Mouse (Mus musculus) limb, embryonic 13.5 days (tissue): ENCODE measurements around the gene Lsamp. TPM values are rescaled to one million over a fixed set of nuclear protein-coding genes. Genes with fewer than 3 reads are reported as not detected.

Experiments used
- ATAC-seq: fragments of 200-750 bp; cut with Nextera tagmentation; 2 replicates; pipeline ENCODE4 v1.8.0; 2017; ENCODE audit warnings: low read depth, moderate number of reproducible peaks, moderate TSS enrichment; ENCODE audit not compliant: low FRiP score
- H3K27ac ChIP-seq: fragments of 300-500 bp; sonication (generic); 2 replicates; pipeline ENCODE4 v1.5.1; 2015; ENCODE audit warnings: inconsistent platforms, mild to moderate bottlenecking, moderate library complexity
- H3K27me3 ChIP-seq: fragments of 300-500 bp; sonication (generic); 2 replicates; pipeline ENCODE4 v1.6.1; 2015; ENCODE audit warnings: mild to moderate bottlenecking, inconsistent platforms
- H3K36me3 ChIP-seq: fragments of 300-500 bp; sonication (generic); 2 replicates; pipeline ENCODE4 v1.6.1; 2015; ENCODE audit warnings: inconsistent platforms, mild to moderate bottlenecking, moderate library complexity
- H3K4me1 ChIP-seq: fragments of 300-500 bp; sonication (generic); 2 replicates; pipeline ENCODE4 v1.6.1; 2015; ENCODE audit warnings: inconsistent platforms
- H3K4me2 ChIP-seq: fragments of 300-500 bp; sonication (generic); replicated peaks from 2 replicates; pipeline ENCODE4 v1.6.1; 2015; ENCODE audit warnings: inconsistent platforms, mild to moderate bottlenecking, moderate library complexity
- H3K4me3 ChIP-seq: fragments of 300-500 bp; sonication (generic); 2 replicates; pipeline ENCODE4 v1.5.1; 2015; ENCODE audit warnings: moderate library complexity, mild to moderate bottlenecking, inconsistent platforms
- H3K9ac ChIP-seq: fragments of 300-500 bp; sonication (generic); 2 replicates; pipeline ENCODE4 v1.6.1; 2015; ENCODE audit warnings: mild to moderate bottlenecking, inconsistent platforms
- H3K9me3 ChIP-seq: fragments of 300-500 bp; sonication (generic); 2 replicates; pipeline ENCODE4 v1.6.1; 2016; ENCODE audit warnings: inconsistent platforms
- WGBS: fragments of 180-500 bp; shearing (Covaris S2); methylation state at CpG from one replicate; pipeline ENCODE4 v1.1.7; 2015; 5-methylcytosine and 5-hydroxymethylcytosine counted together
- polyA plus RNA-seq: library from polyadenylated mRNA; unstranded; fragments of >200 nt; fragmentation: Nextera tagmentation; extraction: Ambion mirVana; gene quantifications from 2 replicates; pipeline ENCODE4 v1.2.1, GENCODE M21; 2015

Lsamp gene
- polyA plus RNA-seq, 1 experiment from 2014 or later = 11.3 TPM

DNA sequence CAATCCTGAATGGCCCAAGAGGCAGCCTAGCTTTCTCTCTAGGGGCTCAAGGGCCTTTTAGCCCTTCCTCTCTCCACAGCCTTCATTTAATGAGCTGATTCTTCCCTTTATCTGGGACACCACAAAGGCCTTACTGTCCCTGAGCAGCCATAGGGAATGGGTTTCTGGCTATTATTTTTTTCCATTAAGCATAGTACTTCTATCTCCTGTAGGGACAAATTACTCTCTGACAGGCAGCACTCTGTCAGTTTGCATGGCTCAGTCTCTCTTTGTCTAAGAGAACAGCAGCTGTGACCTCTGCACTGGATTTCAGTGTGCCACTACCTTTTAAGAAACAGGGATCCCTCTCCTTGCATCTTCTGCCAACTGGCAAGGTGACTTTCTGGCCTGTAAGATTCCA, 1251.7 kb downstream of the Lsamp start:
- H3K4me1 ChIP-seq = no peaks in the 10 kb centered on the region
- H3K4me3 ChIP-seq = no peak overlapping the region
- H3K4me2 ChIP-seq = no peak overlapping the region
- no peaks in the 10 kb centered on the region for H3K36me3 ChIP-seq
- no peak for ATAC-seq
- no peak overlapping the region for H3K9ac ChIP-seq
- no peaks in the 10 kb centered on the region for H3K27me3 ChIP-seq
- H3K27ac ChIP-seq = no peak overlapping the region
- H3K9me3 ChIP-seq = no peaks in the 10 kb centered on the region

GRCm38 (mm10) chr16:41242841-41243240, 1258.7 kb downstream of the Lsamp start:
- no peak overlapping the region for H3K9ac ChIP-seq
- no peak overlapping the region for H3K4me3 ChIP-seq
- no peak overlapping the region for H3K27ac ChIP-seq
- no peaks in the 10 kb centered on the region for H3K27me3 ChIP-seq
- ATAC-seq = no peak
- no peaks in the 10 kb centered on the region for H3K36me3 ChIP-seq
- H3K9me3 ChIP-seq = no peaks in the 10 kb centered on the region
- no peak overlapping the region for H3K4me2 ChIP-seq
- no peaks in the 10 kb centered on the region for H3K4me1 ChIP-seq
- WGBS = 72% methylated on average over 4 of the region's 4 CpGs

DNA sequence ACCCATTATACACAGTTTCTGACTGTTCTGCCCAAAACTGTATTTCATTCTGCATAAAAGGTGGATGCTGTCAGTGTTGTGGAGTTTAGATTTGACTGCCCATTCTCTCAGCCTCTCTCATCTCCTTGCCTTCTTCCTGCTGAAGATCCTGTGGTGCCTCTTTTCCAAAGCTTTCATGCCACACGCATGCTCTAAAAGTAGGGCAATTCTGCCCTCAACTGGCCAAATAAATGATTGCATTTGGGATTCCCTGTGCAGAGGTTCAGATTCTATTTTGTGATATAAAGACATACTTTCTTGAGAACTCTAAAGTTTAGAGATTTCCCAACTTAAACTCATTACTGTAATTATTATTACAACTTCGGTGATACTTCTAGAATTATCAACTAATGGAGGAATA, 1260.5 kb downstream of the Lsamp start:
- H3K4me3 ChIP-seq = no peak overlapping the region
- H3K27me3 ChIP-seq = no peaks in the 10 kb centered on the region
- WGBS = 12% methylated on average over 2 of the region's 2 CpGs
- ATAC-seq = 0 out of 2 replicates have a peak, but pooled peaks have one; percentile 40
- H3K9me3 ChIP-seq = no peaks in the 10 kb centered on the region
- H3K9ac ChIP-seq = no peak overlapping the region
- no peaks in the 10 kb centered on the region for H3K4me1 ChIP-seq
- H3K36me3 ChIP-seq = no peaks in the 10 kb centered on the region
- no peak overlapping the region for H3K27ac ChIP-seq
- no peak overlapping the region for H3K4me2 ChIP-seq

DNA sequence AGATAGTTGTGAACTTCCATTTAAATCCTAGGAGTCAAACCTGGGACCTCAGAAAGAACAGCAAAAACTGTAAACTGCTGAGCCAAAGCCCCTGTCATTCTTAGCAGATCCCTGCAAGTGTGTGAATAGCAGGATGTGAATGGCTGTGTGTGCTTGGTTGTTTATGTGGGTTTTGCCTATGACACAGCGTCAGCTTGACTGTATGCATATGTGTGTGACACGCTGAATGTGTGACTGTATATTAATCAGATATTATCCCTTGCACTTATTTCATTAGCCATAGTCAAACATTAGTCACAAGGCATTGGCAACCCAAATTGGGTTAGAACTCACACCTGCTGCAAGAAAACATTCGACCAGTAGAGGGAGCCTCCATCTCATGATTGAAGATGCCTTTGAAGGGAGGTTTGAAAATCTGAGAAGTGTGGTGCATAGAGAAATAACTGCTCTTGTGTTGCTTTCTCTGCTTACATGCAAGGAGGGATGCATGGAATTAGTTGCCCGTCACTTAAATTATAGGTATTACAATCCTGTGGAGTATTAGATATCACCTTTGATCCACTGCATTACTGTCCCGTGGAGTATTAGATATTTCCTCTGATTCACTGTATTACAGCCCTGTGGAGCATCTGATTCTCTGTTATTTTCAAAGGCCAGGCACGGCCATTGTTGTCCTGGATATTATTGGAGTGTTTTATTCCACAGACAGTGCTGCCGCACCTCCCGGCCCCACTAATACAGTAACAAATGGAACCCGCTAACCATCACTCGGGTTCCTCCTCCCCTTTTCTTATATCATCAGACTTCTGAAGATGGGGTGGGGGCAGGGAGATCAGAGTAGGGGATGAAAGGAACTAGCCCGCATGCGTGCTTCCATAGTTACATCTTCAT, 1274.2 kb downstream of the Lsamp start:
- Histone ChIP-seq H3K9me3 (no peaks in the 10 kb centered on the region), H3K4me3 (no peak overlapping the region), H3K4me2 (no peak overlapping the region), H3K36me3 (no peaks in the 10 kb centered on the region), H3K27me3 (no peaks in the 10 kb centered on the region), H3K4me1 (no peaks in the 10 kb centered on the region), H3K27ac (no peak overlapping the region), H3K9ac (no peak overlapping the region)
- WGBS = 55% methylated on average over 12 of the region's 12 CpGs
- ATAC-seq = peak; percentile 36; the same call in 1 of the 2 replicates

GRCm38 (mm10) chr16:41275999-41276671, 1292.0 kb downstream of the Lsamp start:
- H3K4me2 ChIP-seq = no peak overlapping the region
- H3K9ac ChIP-seq = no peak overlapping the region
- H3K9me3 ChIP-seq = no peaks in the 10 kb centered on the region
- 93% methylated on average over 2 of the region's 2 CpGs for WGBS
- no peak overlapping the region for H3K4me3 ChIP-seq
- H3K4me1 ChIP-seq = no peaks in the 10 kb centered on the region
- H3K36me3 ChIP-seq = no peaks in the 10 kb centered on the region
- no peak overlapping the region for H3K27ac ChIP-seq
- H3K27me3 ChIP-seq = no peaks in the 10 kb centered on the region
- ATAC-seq = no peak

DNA sequence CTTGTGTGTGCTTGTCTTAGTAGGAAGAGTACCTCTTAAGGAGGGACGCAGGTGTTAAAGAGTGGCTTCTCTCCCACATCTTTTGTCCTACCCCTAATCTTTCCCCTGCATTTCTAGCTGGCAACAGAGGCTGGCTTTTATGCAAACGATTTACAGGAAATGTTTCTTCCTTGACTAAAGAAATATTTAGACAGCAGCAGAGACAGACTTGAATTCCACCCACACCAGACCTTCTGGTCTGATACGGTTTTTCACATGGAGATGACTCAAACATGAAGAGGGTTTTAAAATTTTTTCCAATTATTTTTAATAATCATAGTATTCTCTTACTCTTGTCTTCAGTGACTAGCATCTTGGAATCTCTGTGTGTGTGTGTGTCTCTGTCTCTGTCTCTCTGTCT, 1333.8 kb downstream of the Lsamp start:
- 78% methylated on average over 3 of the region's 3 CpGs for WGBS
- Histone ChIP-seq H3K9me3 (no peaks in the 10 kb centered on the region), H3K4me1 (no peaks in the 10 kb centered on the region), H3K4me3 (no peak overlapping the region), H3K27ac (no peak overlapping the region), H3K27me3 (no peaks in the 10 kb centered on the region), H3K4me2 (no peak overlapping the region), H3K9ac (no peak overlapping the region), H3K36me3 (no peaks in the 10 kb centered on the region)
- ATAC-seq = no peak

DNA sequence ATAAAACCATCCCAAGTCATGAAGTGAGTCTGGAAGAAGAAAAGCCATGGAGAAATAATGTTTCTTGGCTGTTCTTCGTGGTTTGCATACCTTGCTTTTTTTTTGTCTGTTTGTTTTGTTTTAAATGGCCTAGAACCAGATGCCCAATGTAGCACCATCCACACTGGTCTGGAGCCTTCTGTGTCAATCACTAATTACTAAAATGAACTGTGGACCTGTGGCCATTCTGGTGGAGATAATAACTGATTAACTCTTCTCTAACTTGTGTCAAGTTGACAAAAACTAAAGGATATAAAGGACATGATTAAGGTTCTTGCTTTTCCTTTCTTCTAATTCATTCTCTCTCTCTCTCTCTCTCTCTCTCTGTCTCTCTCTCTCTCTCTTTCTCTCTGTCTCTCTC, 1359.3 kb downstream of the Lsamp start:
- no peak overlapping the region for H3K4me2 ChIP-seq
- H3K9ac ChIP-seq = no peak overlapping the region
- no peaks in the 10 kb centered on the region for H3K9me3 ChIP-seq
- ATAC-seq = no peak
- H3K27me3 ChIP-seq = no peaks in the 10 kb centered on the region
- H3K4me1 ChIP-seq = no peaks in the 10 kb centered on the region
- no peak overlapping the region for H3K27ac ChIP-seq
- 57% methylated on average over 1 of the region's 1 CpGs for WGBS
- no peak overlapping the region for H3K4me3 ChIP-seq
- no peaks in the 10 kb centered on the region for H3K36me3 ChIP-seq

- no peak for ATAC-seq
- Histone ChIP-seq H3K36me3 (no peaks in the 10 kb centered on the region), H3K9ac (no peak overlapping the region), H3K4me1 (no peaks in the 10 kb centered on the region), H3K9me3 (no peaks in the 10 kb centered on the region), H3K27ac (no peak overlapping the region), H3K4me2 (no peak overlapping the region), H3K27me3 (no peaks in the 10 kb centered on the region), H3K4me3 (no peak overlapping the region)
- WGBS = 76% methylated on average over 2 of the region's 2 CpGs
Measured at GRCm38 (mm10) chr16:41365138-41365537, 1381.0 kb downstream of the Lsamp start.

GRCm38 (mm10) chr16:41383702-41384101, 1399.5 kb downstream of the Lsamp start:
- H3K27me3 ChIP-seq = no peaks in the 10 kb centered on the region
- ATAC-seq = no peak
- no peaks in the 10 kb centered on the region for H3K36me3 ChIP-seq
- no peaks in the 10 kb centered on the region for H3K4me1 ChIP-seq
- H3K4me3 ChIP-seq = no peak overlapping the region
- 45% methylated on average over 3 of the region's 3 CpGs for WGBS
- H3K9ac ChIP-seq = no peak overlapping the region
- no peak overlapping the region for H3K27ac ChIP-seq
- no peaks in the 10 kb centered on the region for H3K9me3 ChIP-seq
- no peak overlapping the region for H3K4me2 ChIP-seq

- no peaks in the 10 kb centered on the region for H3K27me3 ChIP-seq
- H3K4me2 ChIP-seq = no peak overlapping the region
- 81% methylated on average over 1 of the region's 1 CpGs for WGBS
Measured at GRCm38 (mm10) chr16:41384288-41384687, 1400.1 kb downstream of the Lsamp start.

DNA sequence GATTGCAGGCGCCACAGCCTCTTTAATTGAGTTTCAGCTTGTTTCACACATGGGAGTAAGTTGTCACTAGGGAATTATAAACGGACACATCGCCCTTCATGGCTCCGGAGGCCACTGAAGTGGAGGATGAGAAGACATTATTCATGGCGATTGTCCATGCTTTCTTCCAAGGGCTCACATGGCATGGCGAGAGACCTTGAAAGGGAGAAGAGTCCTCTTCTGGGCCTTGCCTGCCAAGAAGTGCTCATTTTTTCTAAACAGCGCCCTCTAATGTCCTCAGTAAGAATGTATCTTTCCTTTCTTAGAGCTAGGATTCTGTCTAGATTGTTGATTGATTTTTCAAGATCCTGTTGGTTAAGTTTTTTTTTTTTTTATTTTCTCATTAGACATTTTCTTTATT, 1424.7 kb downstream of the Lsamp start:
- 52% methylated on average over 7 of the region's 7 CpGs for WGBS
- H3K9ac ChIP-seq = no peak overlapping the region
- no peak for ATAC-seq
- H3K9me3 ChIP-seq = no peaks in the 10 kb centered on the region
- H3K36me3 ChIP-seq = no peaks in the 10 kb centered on the region
- H3K27me3 ChIP-seq = no peaks in the 10 kb centered on the region
- no peaks in the 10 kb centered on the region for H3K4me1 ChIP-seq
- H3K27ac ChIP-seq = no peak overlapping the region
- H3K4me3 ChIP-seq = no peak overlapping the region
- no peak overlapping the region for H3K4me2 ChIP-seq

More at GRCm38 (mm10) chr16:41384288-41384687, 1400.1 kb downstream of the Lsamp start:
- no peak for ATAC-seq
- Histone ChIP-seq H3K9me3 (no peaks in the 10 kb centered on the region), H3K36me3 (no peaks in the 10 kb centered on the region), H3K9ac (no peak overlapping the region), H3K27ac (no peak overlapping the region), H3K4me3 (no peak overlapping the region), H3K4me1 (no peaks in the 10 kb centered on the region)

- no peak overlapping the region for H3K4me2 ChIP-seq
- no peaks in the 10 kb centered on the region for H3K36me3 ChIP-seq
- H3K27me3 ChIP-seq = no peaks in the 10 kb centered on the region
- H3K9me3 ChIP-seq = no peaks in the 10 kb centered on the region
- no peak overlapping the region for H3K4me3 ChIP-seq
- no peak overlapping the region for H3K9ac ChIP-seq
- ATAC-seq = no peak
- WGBS = 74% methylated on average over 3 of the region's 3 CpGs
- H3K4me1 ChIP-seq = no peaks in the 10 kb centered on the region
- H3K27ac ChIP-seq = no peak overlapping the region
Measured at GRCm38 (mm10) chr16:41410671-41411070, 1426.5 kb downstream of the Lsamp start.
